Mouse (Mus musculus) lung, embryonic 16.5 days (tissue): ENCODE measurements around the gene Apool. TPM values are rescaled to one million over a fixed set of nuclear protein-coding genes. Genes with fewer than 3 reads are reported as not detected.
"Not testable (repeated sequence)": the region's sequence is repeated elsewhere in the genome, so short reads cannot be mapped to it uniquely, and the experiment has no call there.

Experiments
- ATAC-seq: fragments of 200-750 bp; cut with Nextera tagmentation; 2 replicates; pipeline ENCODE4 v1.8.0; 2017; ENCODE audit warnings: low read depth, mild to moderate bottlenecking, moderate library complexity
- H3K27ac ChIP-seq: fragments of 300-500 bp; sonication (generic); 2 replicates; pipeline ENCODE4 v1.5.1; 2014; ENCODE audit warnings: mild to moderate bottlenecking, control low read depth, low read length
- H3K27me3 ChIP-seq: fragments of 300-500 bp; sonication (generic); 2 replicates; pipeline ENCODE4 v1.6.1; 2014; ENCODE audit warnings: low read depth, low read length, mixed read lengths; ENCODE audit not compliant: control insufficient read depth, insufficient read depth
- H3K36me3 ChIP-seq: fragments of 300-500 bp; sonication (generic); 2 replicates; pipeline ENCODE4 v1.6.1; 2014; ENCODE audit warnings: low read length; ENCODE audit not compliant: control insufficient read depth, insufficient read depth
- H3K4me1 ChIP-seq: fragments of 300-500 bp; sonication (generic); replicated peaks from 2 replicates; pipeline ENCODE4 v1.6.1; 2014; ENCODE audit warnings: low read length, mixed read lengths; ENCODE audit not compliant: control insufficient read depth, insufficient read depth
- H3K4me2 ChIP-seq: fragments of 300-500 bp; sonication (generic); 2 replicates; pipeline ENCODE4 v1.6.1; 2014; ENCODE audit warnings: low read depth, low read length, control low read depth
- H3K4me3 ChIP-seq: fragments of 300-500 bp; sonication (generic); 2 replicates; pipeline ENCODE4 v1.5.1; 2014; ENCODE audit warnings: mild to moderate bottlenecking, low read length, control low read depth
- H3K9ac ChIP-seq: fragments of 300-500 bp; sonication (generic); 2 replicates; pipeline ENCODE4 v1.6.1; 2014; ENCODE audit warnings: low read length, control low read depth
- H3K9me3 ChIP-seq: fragments of 300-500 bp; sonication (generic); 2 replicates; pipeline ENCODE4 v1.6.1; 2016; ENCODE audit warnings: low read length; ENCODE audit not compliant: control insufficient read depth
- WGBS: fragments of 180-500 bp; shearing (Covaris S2); extraction: QIAGEN DNeasy Blood & Tissue Kit; methylation state at CpG from one replicate; pipeline ENCODE4 v1.1.7; 2014; 5-methylcytosine and 5-hydroxymethylcytosine counted together
- polyA plus RNA-seq: library from polyadenylated mRNA; unstranded; fragments of >200 nt; fragmentation: Nextera tagmentation; extraction: Ambion mirVana; gene quantifications from 2 replicates; pipeline ENCODE4 v1.2.1, GENCODE M21; 2015

Apool gene
- polyA plus RNA-seq, 1 experiment from 2014 or later = 56.3 TPM

GRCm38 (mm10) chrX:112370577-112371410, 59.7 kb downstream of the Apool start:
- H3K9ac ChIP-seq, H3K36me3 ChIP-seq, H3K4me2 ChIP-seq, H3K4me1 ChIP-seq, H3K4me3 ChIP-seq, H3K9me3 ChIP-seq, H3K27me3 ChIP-seq, H3K27ac ChIP-seq: not testable (repeated sequence)
- 78% methylated on average over 5 of the region's 5 CpGs for WGBS
- ATAC-seq = peak; percentile 97

GRCm38 (mm10) chrX:112406679-112407078, 95.5 kb downstream of the Apool start, which contains the start of gene Satl1:
Satl1 (minus strand) TSS chrX:112406779.
- no peaks in the 10 kb centered on the region for H3K27me3 ChIP-seq
- H3K4me1 ChIP-seq = no peaks in the 10 kb centered on the region
- H3K36me3 ChIP-seq = no peaks in the 10 kb centered on the region
- WGBS = 87% methylated on average over 3 of the region's 3 CpGs
- no peaks in the 10 kb centered on the region; the same call in 1 of the 2 replicates for H3K9me3 ChIP-seq
- no peak within 1 kb of the TSS for H3K9ac ChIP-seq
- no peak within 1 kb of the TSS for H3K27ac ChIP-seq
- no peak within 1 kb of the TSS for H3K4me3 ChIP-seq
- no peak within 1 kb of the TSS for H3K4me2 ChIP-seq
- ATAC-seq = no peak

DNA sequence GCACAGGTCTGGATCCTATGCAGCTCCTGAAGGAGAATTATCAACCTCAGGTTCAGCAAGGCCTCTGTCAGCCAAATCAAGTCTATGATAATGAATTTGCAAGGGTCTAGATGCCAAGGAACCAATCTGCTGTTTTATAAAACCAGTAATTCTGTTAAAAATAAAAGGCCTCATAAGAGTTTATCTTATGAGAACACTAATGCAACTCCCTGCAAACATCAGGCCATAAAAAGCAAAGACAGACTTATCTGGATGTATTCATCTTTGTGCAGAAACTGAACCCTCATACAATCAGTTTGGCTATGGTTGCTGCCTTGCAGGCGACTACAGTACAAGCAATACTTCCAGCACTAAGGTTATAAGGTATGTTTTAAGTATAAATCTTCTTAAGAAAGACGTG, 101.2 kb downstream of the Apool start:
- H3K27me3 ChIP-seq = no peaks in the 10 kb centered on the region
- H3K9ac ChIP-seq = no peak overlapping the region
- H3K4me2 ChIP-seq = no peak overlapping the region
- no peaks in the 10 kb centered on the region for H3K9me3 ChIP-seq
- H3K4me1 ChIP-seq = no peaks in the 10 kb centered on the region
- H3K27ac ChIP-seq = no peak overlapping the region
- ATAC-seq = no peak
- 62% methylated on average over 2 of the region's 2 CpGs for WGBS
- no peak overlapping the region for H3K4me3 ChIP-seq
- no peaks in the 10 kb centered on the region for H3K36me3 ChIP-seq

Other genes with a start within 250 kb of the Apool start
- gene 4933403O08Rik, start 72.3 kb upstream of the Apool start, polyA plus RNA-seq = not detected in 2 replicates
- not detected in 2 replicates for gene Satl1, start 95.4 kb downstream of the Apool start, polyA plus RNA-seq
- 0.16 TPM in 1 of 2 replicates, not detected in the other for gene 2010106E10Rik, start 183.9 kb downstream of the Apool start, polyA plus RNA-seq